Mouse (Mus musculus) urinary bladder, postnatal 25 days (tissue): ENCODE results near the gene Chrdl2.
"Not testable (repeated sequence)": the region's sequence is repeated elsewhere in the genome, so short reads cannot be mapped to it uniquely, and the experiment has no call there.

ENCODE experiments used
- DNase-seq: peaks from one replicate; pipeline ENCODE4 v3.0.0; 2022; ENCODE audit warnings: low spot score

Chrdl2 gene

GRCm38 (mm10) chr7:100036050-100036449, 30.1 kb downstream of the Chrdl2 start:
- no peak for DNase-seq

- no peak for DNase-seq
Observed at GRCm38 (mm10) chr7:100036495-100036894, 30.5 kb downstream of the Chrdl2 start.

- no peak for DNase-seq
Observed at GRCm38 (mm10) chr7:100042120-100042519, 36.1 kb downstream of the Chrdl2 start.

GRCm38 (mm10) chr7:100043096-100043495, 37.1 kb downstream of the Chrdl2 start:
- no peak for DNase-seq

- DNase-seq = no peak
Observed at GRCm38 (mm10) chr7:100043605-100044031, 37.6 kb downstream of the Chrdl2 start.

GRCm38 (mm10) chr7:100046486-100046885, 40.5 kb downstream of the Chrdl2 start:
- DNase-seq = no peak

- no peak for DNase-seq
Observed at GRCm38 (mm10) chr7:100051904-100052303, 45.9 kb downstream of the Chrdl2 start.

GRCm38 (mm10) chr7:100052991-100053390, 47.0 kb downstream of the Chrdl2 start:
- not testable (repeated sequence) for DNase-seq

GRCm38 (mm10) chr7:100073959-100074358, 68.0 kb downstream of the Chrdl2 start:
- DNase-seq = no peak

- no peak for DNase-seq
Observed at GRCm38 (mm10) chr7:100076296-100076695, 70.3 kb downstream of the Chrdl2 start.

GRCm38 (mm10) chr7:100077071-100077470, 71.1 kb downstream of the Chrdl2 start:
- DNase-seq = no peak

- DNase-seq = no peak
Observed at GRCm38 (mm10) chr7:100080087-100080781, 74.3 kb downstream of the Chrdl2 start.

- DNase-seq = no peak
Observed at GRCm38 (mm10) chr7:100082836-100083235, 76.9 kb downstream of the Chrdl2 start.

GRCm38 (mm10) chr7:100083812-100084211, 77.8 kb downstream of the Chrdl2 start:
- no peak for DNase-seq
